Comparison of ENCODE assay signal across 13 mouse cellular contexts in the genomic region with DNA sequence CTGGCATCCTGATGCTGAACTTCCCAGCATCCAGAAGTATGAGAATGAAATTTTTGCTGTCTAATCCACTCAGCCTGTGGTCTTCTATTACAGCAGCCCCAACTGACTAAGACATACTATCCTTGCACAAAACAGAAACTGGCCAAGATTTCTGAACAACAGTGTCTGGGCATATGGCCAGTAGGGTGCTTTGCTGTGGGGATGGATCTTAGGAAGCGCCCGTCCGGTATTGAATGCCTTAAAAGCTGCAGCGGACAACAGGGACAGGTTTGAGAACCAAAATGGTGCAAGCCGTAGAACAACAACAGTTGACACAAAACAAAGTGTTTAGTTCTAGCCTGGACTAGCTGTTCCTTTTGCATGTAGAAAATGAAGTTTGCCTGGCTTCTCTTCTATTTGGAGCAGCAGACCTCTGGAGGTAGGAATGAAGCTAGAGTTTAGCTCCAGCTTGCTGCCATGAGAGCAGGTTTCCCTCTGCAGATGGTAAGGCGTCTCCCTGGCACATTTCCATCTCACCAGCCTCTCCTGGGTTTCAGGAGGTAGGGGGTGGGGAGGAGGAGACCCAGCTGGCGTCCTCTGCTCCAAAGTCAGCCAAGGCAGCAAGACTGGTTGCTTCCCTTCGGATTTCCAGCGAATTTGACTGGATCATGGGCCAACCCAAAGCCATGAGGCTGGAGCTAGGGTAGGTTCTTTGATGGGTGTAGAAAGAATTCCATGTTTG. TPM values are rescaled to one million over a fixed set of nuclear protein-coding genes. Genes with fewer than 3 reads are reported as not detected.
DNase-seq lines count a peak whose midpoint lies in the region.
"Had no signal": no experiment of that assay in that cellular context is flagged by ENCODE, and none has a peak within 500 bp of the region (broad histone marks: within the 10 kb centered on the region; RNA-seq: fewer than 3 reads in every experiment).

No protein-coding gene starts in this region.

- H3K27me3 ChIP-seq in hindbrain, embryonic 10.5 days (ENCODE audit: insufficient read depth, poor library complexity, severe bottlenecking) = no peaks in the 10 kb centered on the region
- H3K27me3 ChIP-seq: hindbrain, embryonic 13.5 days; limb, embryonic 12.5 days had no signal

- DNase-seq in left cerebral cortex, adult 18-20 months (ENCODE audit: low spot score in 2 of 2) = peak; percentile 58 to 66
- no peak for DNase-seq in left cerebral cortex, adult 11 months (ENCODE audit: low spot score)
- peak; percentile 80 to 89 for DNase-seq in cerebellum, postnatal 25 days
- peak; percentile 32 to 49 for DNase-seq in layer of hippocampus, postnatal 14 days (ENCODE audit: low spot score in 2 of 2)
- DNase-seq in kidney, postnatal 14 days = no peak
- no peak for DNase-seq in spleen, postnatal 14 days (ENCODE audit: low spot score in 2 of 2)
- no peak for DNase-seq in hindbrain, embryonic 10.5 days (ENCODE audit: low spot score)
- DNase-seq: adrenal gland, postnatal 14 days; kidney, adult 8-10 months; lung, adult 2 months had no signal

- WGBS in hindbrain, embryonic 10.5 days = 87% methylated on average over 9 of the region's 9 CpGs

- H3K4me1 ChIP-seq in hindbrain, embryonic 10.5 days (replicated peaks) = peaks cover 9% of the 10 kb centered on the region; the same call in 1 of the 2 replicates
- H3K4me1 ChIP-seq: limb, embryonic 12.5 days had no signal

- H3K9me3 ChIP-seq in hindbrain, embryonic 10.5 days = no peaks in the 10 kb centered on the region
- H3K9me3 ChIP-seq: heart, embryonic 10.5 days; hindbrain, embryonic 13.5 days; limb, embryonic 12.5 days had no signal

- H3K36me3 ChIP-seq in hindbrain, embryonic 10.5 days = no peaks in the 10 kb centered on the region
- H3K36me3 ChIP-seq: heart, embryonic 10.5 days; hindbrain, embryonic 13.5 days; limb, embryonic 12.5 days had no signal

- H3K27ac ChIP-seq in hindbrain, embryonic 10.5 days = no peak overlapping the region
- H3K27ac ChIP-seq: hindbrain, embryonic 13.5 days; limb, embryonic 12.5 days had no signal

- no peak overlapping the region for H3K4me3 ChIP-seq in hindbrain, embryonic 10.5 days
- H3K4me3 ChIP-seq: heart, embryonic 10.5 days; hindbrain, embryonic 13.5 days; limb, embryonic 12.5 days had no signal

RNA-seq across cellular contexts. Expression of a gene that starts 52.1 kb away (rescaled TPM):
- total RNA-seq in left cerebral cortex, adult 18-20 months (2021) = 100 to 1,000 TPM in 1 of 2 experiments, 10 to 100 TPM in 1; 89.3 to 104 TPM
- 10 to 100 TPM; 42.2 to 51.0 TPM for total RNA-seq in layer of hippocampus, postnatal 14 days (2021)
- 18.9 and 28.5 TPM in 2 replicates for polyA plus RNA-seq in hindbrain, embryonic 10.5 days (2016; fragmentation: Nextera tagmentation; extraction: Ambion mirVana)

Comparison
In these comparisons a context has a peak if more than half of its experiments do, and no peak if none do; other contexts are left out.
1. DNase-seq: peak in left cerebral cortex, adult 18-20 months (2 of 2), cerebellum, postnatal 25 days (2 of 2) and layer of hippocampus, postnatal 14 days (2 of 2); none in left cerebral cortex, adult 11 months (single experiment), kidney, postnatal 14 days (single experiment), spleen, postnatal 14 days (0 of 2) and hindbrain, embryonic 10.5 days (single experiment).